Mouse (Mus musculus) intestine, postnatal 0 days (tissue): Measurements from ENCODE around the gene Cdc42bpa. TPM values are rescaled to one million over a fixed set of nuclear protein-coding genes. Genes with fewer than 3 reads are reported as not detected.

Source experiments
- ATAC-seq: fragments of 200-750 bp; cut with Nextera tagmentation; 2 replicates; pipeline ENCODE4 v1.8.0; 2017; ENCODE audit warnings: mild to moderate bottlenecking, moderate TSS enrichment, moderate library complexity
- H3K27ac ChIP-seq: fragments of 300-500 bp; sonication (generic); 2 replicates; pipeline ENCODE4 v1.5.1; 2014; ENCODE audit warnings: mild to moderate bottlenecking, low read depth, low read length, moderate library complexity
- H3K27me3 ChIP-seq: fragments of 300-500 bp; sonication (generic); replicated peaks from 2 replicates; pipeline ENCODE4 v1.6.1; 2014; ENCODE audit warnings: low read length, mixed read lengths; ENCODE audit not compliant: control insufficient read depth, insufficient read depth
- H3K36me3 ChIP-seq: fragments of 300-500 bp; sonication (generic); 2 replicates; pipeline ENCODE4 v1.6.1; 2014; ENCODE audit warnings: mild to moderate bottlenecking, moderate library complexity; ENCODE audit not compliant: control insufficient read depth, insufficient read depth
- H3K4me1 ChIP-seq: fragments of 300-500 bp; sonication (generic); replicated peaks from 2 replicates; pipeline ENCODE4 v1.6.1; 2014; ENCODE audit warnings: antibody characterized with exemption, low read length, mixed read lengths; ENCODE audit not compliant: control insufficient read depth, insufficient read depth
- H3K4me2 ChIP-seq: fragments of 300-500 bp; sonication (generic); replicated peaks from 2 replicates; pipeline ENCODE4 v1.6.1; 2014; ENCODE audit warnings: low read depth, mild to moderate bottlenecking, moderate library complexity
- H3K4me3 ChIP-seq: fragments of 300-500 bp; sonication (generic); 2 replicates; pipeline ENCODE4 v1.5.1; 2014; ENCODE audit warnings: low read depth, low read length
- H3K9ac ChIP-seq: fragments of 300-500 bp; sonication (generic); 2 replicates; pipeline ENCODE4 v1.6.1; 2014; ENCODE audit warnings: mild to moderate bottlenecking, low read depth, low read length
- H3K9me3 ChIP-seq: fragments of 300-500 bp; sonication (generic); 2 replicates; pipeline ENCODE4 v1.6.1; 2016; ENCODE audit warnings: mixed run types; ENCODE audit not compliant: control insufficient read depth
- CTCF ChIP-seq: sonication (generic); IDR thresholded peaks from 2 replicates; pipeline ENCODE4 v1.5.1; 2016; ENCODE audit warnings: low read depth, mild to moderate bottlenecking, control low read depth, antibody characterized with exemption, moderate library complexity
- WGBS: fragments of 180-500 bp; shearing (Covaris S2); extraction: QIAGEN DNeasy Blood & Tissue Kit; methylation state at CpG from one replicate; pipeline ENCODE4 v1.1.7; 2014; 5-methylcytosine and 5-hydroxymethylcytosine counted together
- polyA plus RNA-seq: library from polyadenylated mRNA; unstranded; fragments of >200 nt; fragmentation: Nextera tagmentation; extraction: Ambion mirVana; gene quantifications from 2 replicates; pipeline ENCODE4 v1.2.1, GENCODE M21; 2015

The Cdc42bpa gene
- polyA plus RNA-seq, 1 experiment from 2014 or later, result 9.2 TPM

DNA sequence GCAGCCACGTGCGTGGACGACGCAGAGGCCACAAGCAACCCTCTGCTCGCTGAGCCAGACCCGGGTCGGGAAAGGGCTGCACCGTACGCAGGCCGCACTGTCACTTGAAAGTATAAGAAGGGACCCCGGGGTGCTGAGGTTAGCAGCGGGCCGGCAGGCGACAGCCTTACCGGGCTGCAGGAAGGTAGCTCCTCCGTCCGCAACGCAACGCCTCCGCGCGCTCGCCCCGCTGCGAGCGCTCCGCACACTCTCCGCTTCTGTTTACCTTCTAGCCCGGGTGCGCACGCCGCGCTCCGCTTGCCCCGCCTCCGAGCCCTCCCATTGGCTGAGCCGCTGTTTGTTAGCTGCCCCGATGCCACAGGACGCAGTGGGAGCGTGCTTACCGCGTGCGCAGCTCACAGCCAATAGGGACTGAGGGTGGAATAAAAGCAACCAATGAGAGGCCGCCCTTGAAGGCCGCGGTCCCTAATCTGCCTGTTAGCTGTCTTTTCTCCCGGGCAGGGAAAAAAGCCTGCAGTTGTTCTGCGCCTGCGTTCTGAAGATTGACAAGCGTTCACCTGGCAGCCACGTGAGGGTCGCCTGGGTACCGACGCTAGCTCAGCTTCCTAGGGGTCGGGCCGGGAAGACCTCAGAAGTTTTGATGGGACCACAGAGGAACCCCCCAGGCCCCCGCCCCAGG lies 235.6 kb downstream of the Cdc42bpa start:
- H3K36me3 ChIP-seq, result no peaks in the 10 kb centered on the region
- peak overlapping the region; percentile 62 for H3K9ac ChIP-seq
- peak overlapping the region; percentile 93 for H3K4me2 ChIP-seq
- H3K27ac ChIP-seq, result peak overlapping the region; percentile 70
- no peaks in the 10 kb centered on the region for H3K27me3 ChIP-seq
- under 1% methylated on average over 57 of the region's 57 CpGs for WGBS
- ATAC-seq, result peak; percentile 98
- H3K9me3 ChIP-seq, result no peaks in the 10 kb centered on the region
- H3K4me3 ChIP-seq, result peak overlapping the region; percentile 68
- H3K4me1 ChIP-seq, result peaks cover 7% of the 10 kb centered on the region
- TF ChIP-seq CTCF, result no peak

DNA sequence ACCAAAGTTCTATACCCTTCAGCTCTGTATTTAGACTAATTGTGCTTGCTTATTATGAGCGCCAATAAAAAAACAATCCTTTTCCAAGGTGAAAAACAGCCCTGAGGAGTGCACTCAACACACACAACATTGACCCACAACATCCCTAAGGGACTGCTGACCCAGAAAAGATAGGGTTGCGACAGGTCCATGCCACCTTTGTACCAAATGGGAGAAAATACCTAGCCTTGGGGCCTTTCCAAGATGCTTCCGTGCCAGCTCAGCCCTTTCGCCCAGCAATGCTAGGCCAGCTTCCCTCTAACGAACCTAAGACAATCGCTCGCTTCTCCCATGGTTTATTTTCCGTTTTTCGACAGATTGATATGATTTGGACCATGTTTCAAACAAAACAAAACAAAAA lies 236.2 kb downstream of the Cdc42bpa start:
- 90% methylated on average over 9 of the region's 9 CpGs for WGBS
- no peak for TF ChIP-seq CTCF
- Histone ChIP-seq H3K9ac (no peak overlapping the region), H3K9me3 (no peaks in the 10 kb centered on the region), H3K27ac (no peak overlapping the region), H3K4me1 (peaks cover 7% of the 10 kb centered on the region), H3K27me3 (no peaks in the 10 kb centered on the region), H3K36me3 (no peaks in the 10 kb centered on the region), H3K4me3 (0 out of 2 replicates have a peak overlapping the region, but pooled peaks have one; percentile 68), H3K4me2 (peak overlapping the region; percentile 93)
- ATAC-seq, result no peak

- ATAC-seq, result no peak
- no peak overlapping the region for H3K4me3 ChIP-seq
- no peaks in the 10 kb centered on the region for H3K36me3 ChIP-seq
- H3K27me3 ChIP-seq, result no peaks in the 10 kb centered on the region
- H3K9ac ChIP-seq, result no peak overlapping the region
- 46% methylated on average over 3 of the region's 3 CpGs for WGBS
- no peak for TF ChIP-seq CTCF
- H3K4me1 ChIP-seq, result peaks cover 7% of the 10 kb centered on the region
- H3K4me2 ChIP-seq, result no peak overlapping the region
- no peaks in the 10 kb centered on the region for H3K9me3 ChIP-seq
- H3K27ac ChIP-seq, result no peak overlapping the region
Observed at GRCm38 (mm10) chr1:180197956-180198355, 237.7 kb downstream of the Cdc42bpa start.

DNA sequence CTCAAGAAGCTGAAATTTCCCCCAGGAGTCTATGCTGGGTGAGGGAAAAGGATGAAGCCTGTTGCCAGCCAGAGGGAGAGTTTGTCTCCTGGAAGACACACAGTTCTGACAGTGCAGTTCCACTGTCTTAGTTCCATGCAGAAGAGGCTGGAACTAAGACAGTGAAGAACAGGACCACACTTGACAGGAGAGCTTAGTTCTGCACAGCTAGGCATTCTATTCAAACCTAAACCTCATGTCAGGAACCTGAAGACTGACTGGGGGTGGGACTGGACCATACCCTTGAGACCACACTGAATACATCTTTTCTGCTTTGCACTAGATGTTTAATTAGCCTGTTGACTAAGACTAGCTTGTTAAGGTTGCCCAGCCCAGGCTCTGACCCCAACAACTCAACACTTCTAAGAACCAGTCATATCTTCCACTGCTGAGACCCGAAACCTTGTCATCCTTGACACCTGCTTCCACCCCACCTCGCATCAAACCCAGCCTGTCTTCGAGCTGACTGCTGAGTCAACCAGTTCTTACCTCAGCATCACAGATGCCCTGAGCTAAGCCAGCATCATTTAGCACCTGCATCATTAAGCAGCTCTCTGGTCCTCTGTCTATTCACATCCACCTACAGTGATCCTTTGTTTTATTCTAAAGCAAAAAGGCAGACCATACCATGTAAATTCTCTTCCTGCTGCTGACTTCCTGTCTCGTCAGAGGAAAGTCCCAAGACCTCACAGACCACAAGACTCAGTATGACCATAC lies 238.9 kb downstream of the Cdc42bpa start, which contains the start of gene Coq8a:
TSS of gene Coq8a (minus strand) at position 644 of the 756 bp plus-strand sequence.
- Histone ChIP-seq H3K4me1 (peaks cover 3% of the 10 kb centered on the region), H3K9me3 (0 out of 2 replicates have a peak, but pooled peaks cover 2% of the 10 kb centered on the region), H3K36me3 (no peaks in the 10 kb centered on the region), H3K9ac (no peak within 1 kb of the TSS), H3K4me3 (no peak within 1 kb of the TSS), H3K4me2 (no peak within 1 kb of the TSS), H3K27ac (no peak within 1 kb of the TSS), H3K27me3 (no peaks in the 10 kb centered on the region)
- ATAC-seq, result no peak
- 70% methylated on average over 4 of the region's 4 CpGs for WGBS
- TF ChIP-seq CTCF, result no peak

GRCm38 (mm10) chr1:180199715-180200050 lies 239.4 kb downstream of the Cdc42bpa start:
- no peak for TF ChIP-seq CTCF
- 65% methylated on average over 4 of the region's 4 CpGs for WGBS

DNA sequence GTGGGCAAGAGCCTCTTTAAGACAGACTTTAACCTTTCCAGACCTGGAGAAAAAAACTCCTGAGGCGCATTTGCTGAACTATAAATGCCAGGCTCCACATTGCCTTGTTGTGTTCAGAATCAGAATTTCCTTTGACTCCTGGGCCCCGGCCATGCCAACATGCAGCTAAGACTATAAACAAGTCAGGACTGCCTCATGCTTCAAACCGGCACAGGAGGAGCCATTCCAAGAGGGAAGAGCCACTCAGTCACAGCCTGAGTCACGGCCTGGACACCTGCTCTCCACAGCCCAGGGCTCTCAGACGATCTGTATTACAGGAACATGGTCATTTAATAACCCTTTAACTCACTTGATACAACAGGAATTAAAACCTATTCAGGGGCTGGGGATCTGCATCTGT lies 240.4 kb downstream of the Cdc42bpa start:
- no peaks in the 10 kb centered on the region for H3K36me3 ChIP-seq
- no peak overlapping the region for H3K4me3 ChIP-seq
- no peak overlapping the region for H3K27ac ChIP-seq
- H3K4me2 ChIP-seq, result no peak overlapping the region
- H3K9ac ChIP-seq, result no peak overlapping the region
- no peak for TF ChIP-seq CTCF
- H3K4me1 ChIP-seq, result peaks cover 3% of the 10 kb centered on the region; the same call in 1 of the 2 replicates
- H3K9me3 ChIP-seq, result 0 out of 2 replicates have a peak, but pooled peaks cover 10% of the 10 kb centered on the region
- H3K27me3 ChIP-seq, result no peaks in the 10 kb centered on the region
- ATAC-seq, result no peak
- 46% methylated on average over 5 of the region's 5 CpGs for WGBS

More at GRCm38 (mm10) chr1:180199715-180200050, 239.4 kb downstream of the Cdc42bpa start:
- H3K4me1 ChIP-seq, result peaks cover 3% of the 10 kb centered on the region
- 0 out of 2 replicates have a peak, but pooled peaks cover 7% of the 10 kb centered on the region for H3K9me3 ChIP-seq
- H3K27ac ChIP-seq, result no peak overlapping the region
- ATAC-seq, result no peak
- H3K4me2 ChIP-seq, result no peak overlapping the region
- H3K4me3 ChIP-seq, result no peak overlapping the region
- H3K36me3 ChIP-seq, result no peaks in the 10 kb centered on the region
- no peak overlapping the region for H3K9ac ChIP-seq
- no peaks in the 10 kb centered on the region for H3K27me3 ChIP-seq
